Mouse (Mus musculus) neural tube, embryonic 14.5 days (tissue): ENCODE measurements at regions not wholly inside any gene's neighbourhood (a gene's known extent, or its start where the extent isn't known, plus 50 kb on each side); places are given as distances from the start of the nearest gene placed in this dataset.

Experiments used
- ATAC-seq: fragments of 200-750 bp; cut with Nextera tagmentation; 2 replicates; pipeline ENCODE4 v1.8.0; 2017; ENCODE audit warnings: low read depth, mild to moderate bottlenecking, moderate TSS enrichment, moderate library complexity
- H3K27ac ChIP-seq: fragments of 300-500 bp; sonication (generic); 2 replicates; pipeline ENCODE4 v1.5.1; 2014; ENCODE audit warnings: low read depth, mild to moderate bottlenecking, control low read depth, low read length, moderate library complexity, mixed read lengths
- H3K27me3 ChIP-seq: fragments of 300-500 bp; sonication (generic); 2 replicates; pipeline ENCODE4 v1.6.1; 2014; ENCODE audit warnings: low read length; ENCODE audit not compliant: control insufficient read depth, insufficient read depth
- H3K36me3 ChIP-seq: fragments of 300-500 bp; sonication (generic); 2 replicates; pipeline ENCODE4 v1.6.1; 2014; ENCODE audit warnings: low read length, mixed read lengths; ENCODE audit not compliant: control insufficient read depth, insufficient read depth
- H3K4me1 ChIP-seq: fragments of 300-500 bp; sonication (generic); 2 replicates; pipeline ENCODE4 v1.6.1; 2014; ENCODE audit warnings: low read length; ENCODE audit not compliant: control insufficient read depth, insufficient read depth
- H3K4me2 ChIP-seq: fragments of 300-500 bp; sonication (generic); 2 replicates; pipeline ENCODE4 v1.6.1; 2014; ENCODE audit warnings: mild to moderate bottlenecking, low read depth, low read length, control low read depth
- H3K4me3 ChIP-seq: fragments of 300-500 bp; sonication (generic); 2 replicates; pipeline ENCODE4 v1.5.1; 2014; ENCODE audit warnings: low read depth, low read length, control low read depth, mixed read lengths
- H3K9ac ChIP-seq: fragments of 300-500 bp; sonication (generic); replicated peaks from 2 replicates; pipeline ENCODE4 v1.6.1; 2014; ENCODE audit warnings: low read depth, mild to moderate bottlenecking, control low read depth, low read length, mixed read lengths
- H3K9me3 ChIP-seq: fragments of 300-500 bp; sonication (generic); 2 replicates; pipeline ENCODE4 v1.6.1; 2016; ENCODE audit warnings: low read length; ENCODE audit not compliant: control insufficient read depth
- WGBS: fragments of 180-500 bp; shearing (Covaris S2); extraction: QIAGEN DNeasy Blood & Tissue Kit; methylation state at CpG from one replicate; pipeline ENCODE4 v1.1.7; 2014; 5-methylcytosine and 5-hydroxymethylcytosine counted together

- Histone ChIP-seq H3K4me1 (peaks cover 4% of the 10 kb centered on the region; the same call in 1 of the 2 replicates), H3K9ac (no peak overlapping the region), H3K36me3 (no peaks in the 10 kb centered on the region), H3K27me3 (peaks cover 7% of the 10 kb centered on the region; the same call in 1 of the 2 replicates), H3K4me3 (no peak overlapping the region), H3K4me2 (no peak overlapping the region), H3K27ac (no peak overlapping the region), H3K9me3 (no peaks in the 10 kb centered on the region)
- WGBS, result 5% methylated on average over 7 of the region's 7 CpGs
- peak; percentile 49; the same call in 1 of the 2 replicates for ATAC-seq
Measured at GRCm38 (mm10) chr6:99938949-99939348, 212.8 kb upstream of the Prok2 start.

- Histone ChIP-seq H3K4me1 (peaks cover 4% of the 10 kb centered on the region; the same call in 1 of the 2 replicates), H3K4me2 (no peak overlapping the region)
- no peak for ATAC-seq
Measured at GRCm38 (mm10) chr6:99936716-99937115, 210.5 kb upstream of the Prok2 start.

GRCm38 (mm10) chr6:99935373-99935772 is 209.2 kb upstream of the Prok2 start:
- no peak overlapping the region for H3K4me2 ChIP-seq
- ATAC-seq, result no peak
- no peak overlapping the region for H3K27ac ChIP-seq
- no peak overlapping the region for H3K4me3 ChIP-seq
- H3K27me3 ChIP-seq, result peaks cover 4% of the 10 kb centered on the region; the same call in 1 of the 2 replicates
- no peak overlapping the region for H3K9ac ChIP-seq
- H3K36me3 ChIP-seq, result no peaks in the 10 kb centered on the region
- peaks cover 4% of the 10 kb centered on the region; the same call in 1 of the 2 replicates for H3K4me1 ChIP-seq
- H3K9me3 ChIP-seq, result no peaks in the 10 kb centered on the region
- WGBS, result 86% methylated on average over 4 of the region's 4 CpGs

More at GRCm38 (mm10) chr6:99936716-99937115, 210.5 kb upstream of the Prok2 start:
- H3K27ac ChIP-seq, result no peak overlapping the region
- no peak overlapping the region for H3K9ac ChIP-seq
- peaks cover 7% of the 10 kb centered on the region; the same call in 1 of the 2 replicates for H3K27me3 ChIP-seq
- H3K9me3 ChIP-seq, result no peaks in the 10 kb centered on the region
- no peak overlapping the region for H3K4me3 ChIP-seq
- no peaks in the 10 kb centered on the region for H3K36me3 ChIP-seq

GRCm38 (mm10) chr6:99934394-99934793 is 208.2 kb upstream of the Prok2 start:
- no peak for ATAC-seq
- Histone ChIP-seq H3K4me3 (no peak overlapping the region), H3K27me3 (peaks cover 4% of the 10 kb centered on the region; the same call in 1 of the 2 replicates), H3K9me3 (no peaks in the 10 kb centered on the region), H3K4me1 (peaks cover 4% of the 10 kb centered on the region; the same call in 1 of the 2 replicates), H3K36me3 (no peaks in the 10 kb centered on the region), H3K27ac (no peak overlapping the region), H3K4me2 (no peak overlapping the region), H3K9ac (no peak overlapping the region)
- WGBS, result 85% methylated on average over 5 of the region's 5 CpGs

- Histone ChIP-seq H3K9ac (no peak overlapping the region), H3K36me3 (no peaks in the 10 kb centered on the region), H3K4me2 (no peak overlapping the region), H3K27ac (no peak overlapping the region), H3K4me1 (peaks cover 4% of the 10 kb centered on the region; the same call in 1 of the 2 replicates), H3K27me3 (peaks cover 4% of the 10 kb centered on the region; the same call in 1 of the 2 replicates), H3K9me3 (no peaks in the 10 kb centered on the region), H3K4me3 (no peak overlapping the region)
- ATAC-seq, result no peak
- WGBS, result 81% methylated on average over 5 of the region's 5 CpGs
Measured at GRCm38 (mm10) chr6:99933404-99933803, 207.2 kb upstream of the Prok2 start.

GRCm38 (mm10) chr6:99932923-99933322 is 206.7 kb upstream of the Prok2 start:
- H3K9me3 ChIP-seq, result no peaks in the 10 kb centered on the region
- 55% methylated on average over 2 of the region's 2 CpGs for WGBS
- H3K27ac ChIP-seq, result no peak overlapping the region
- H3K4me2 ChIP-seq, result no peak overlapping the region
- peaks cover 4% of the 10 kb centered on the region; the same call in 1 of the 2 replicates for H3K27me3 ChIP-seq
- no peaks in the 10 kb centered on the region for H3K36me3 ChIP-seq
- H3K4me1 ChIP-seq, result peaks cover 4% of the 10 kb centered on the region; the same call in 1 of the 2 replicates
- H3K4me3 ChIP-seq, result no peak overlapping the region
- no peak overlapping the region for H3K9ac ChIP-seq
- ATAC-seq, result no peak

- Histone ChIP-seq H3K27me3 (peaks cover 4% of the 10 kb centered on the region; the same call in 1 of the 2 replicates), H3K9ac (no peak overlapping the region), H3K9me3 (no peaks in the 10 kb centered on the region), H3K36me3 (no peaks in the 10 kb centered on the region), H3K4me2 (no peak overlapping the region), H3K27ac (no peak overlapping the region), H3K4me3 (no peak overlapping the region), H3K4me1 (peaks cover 4% of the 10 kb centered on the region; the same call in 1 of the 2 replicates)
- 63% methylated on average over 6 of the region's 6 CpGs for WGBS
- no peak for ATAC-seq
Measured at GRCm38 (mm10) chr6:99932405-99932804, 206.2 kb upstream of the Prok2 start.

GRCm38 (mm10) chr6:99931588-99931987 is 205.4 kb upstream of the Prok2 start:
- Histone ChIP-seq H3K9me3 (no peaks in the 10 kb centered on the region), H3K9ac (no peak overlapping the region), H3K27me3 (no peaks in the 10 kb centered on the region), H3K4me2 (no peak overlapping the region), H3K27ac (no peak overlapping the region), H3K4me1 (peaks cover 4% of the 10 kb centered on the region; the same call in 1 of the 2 replicates), H3K36me3 (no peaks in the 10 kb centered on the region), H3K4me3 (no peak overlapping the region)
- no peak for ATAC-seq
- 81% methylated on average over 4 of the region's 4 CpGs for WGBS

- no peaks in the 10 kb centered on the region for H3K9me3 ChIP-seq
- no peaks in the 10 kb centered on the region for H3K36me3 ChIP-seq
- H3K9ac ChIP-seq, result no peak overlapping the region
- no peak overlapping the region for H3K4me2 ChIP-seq
- H3K27ac ChIP-seq, result no peak overlapping the region
- H3K4me3 ChIP-seq, result no peak overlapping the region
- ATAC-seq, result no peak
- H3K27me3 ChIP-seq, result no peaks in the 10 kb centered on the region
- peaks cover 4% of the 10 kb centered on the region; the same call in 1 of the 2 replicates for H3K4me1 ChIP-seq
- 93% methylated on average over 6 of the region's 6 CpGs for WGBS
Measured at GRCm38 (mm10) chr6:99930316-99930715, 204.1 kb upstream of the Prok2 start.
